Mouse (Mus musculus): ENCODE results near the gene Ccnyl1.

Ccnyl1 gene

DNA sequence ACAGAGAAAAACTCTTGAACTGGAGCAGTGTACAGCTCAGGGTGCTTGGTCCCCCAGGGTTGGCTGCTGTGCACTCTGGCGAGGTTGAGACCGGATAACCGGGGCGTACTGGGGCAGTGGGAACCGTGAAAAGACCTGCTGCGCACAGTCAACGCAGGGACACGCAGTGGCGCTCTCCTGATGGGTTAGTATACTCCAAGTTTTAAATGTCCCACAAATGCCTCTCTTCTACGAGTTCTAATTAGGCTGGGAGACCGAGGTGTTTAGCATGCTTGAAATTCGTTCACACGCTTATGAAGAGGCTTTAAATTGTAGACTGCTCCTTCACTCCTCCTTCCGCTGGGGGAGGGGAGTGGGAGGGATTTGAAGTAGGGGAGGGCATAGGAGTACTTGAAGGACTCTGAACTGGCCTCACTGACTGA is 48.4 kb downstream of the Ccnyl1 start:
- DNase-seq: peak; percentile 43 to 50

GRCm38 (mm10) chr1:64742741-64743408 is 52.6 kb downstream of the Ccnyl1 start:
- no peak for DNase-seq

DNA sequence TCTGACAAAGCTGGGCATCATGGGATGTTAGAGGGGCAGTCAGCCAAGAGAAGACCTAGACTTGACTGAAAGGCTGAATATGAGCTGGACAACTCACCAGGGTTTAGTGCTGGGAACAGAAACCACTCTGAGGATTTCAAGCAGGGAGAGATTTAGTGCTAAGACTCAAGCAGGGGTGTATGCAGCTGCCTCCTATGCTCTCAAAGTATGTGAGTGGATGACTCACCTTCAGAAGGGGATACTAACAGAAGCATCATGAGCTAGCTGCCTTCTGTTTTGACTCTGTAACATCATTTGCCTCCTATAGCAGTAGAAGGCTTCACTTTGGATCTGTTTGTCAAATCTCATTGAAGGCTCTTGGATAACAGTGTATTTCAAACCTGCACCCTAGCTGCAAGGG is 54.4 kb downstream of the Ccnyl1 start:
- DNase-seq: no peak

- no peak for DNase-seq
Measured at GRCm38 (mm10) chr1:64753109-64753508, 62.9 kb downstream of the Ccnyl1 start.

- DNase-seq: no peak
Measured at GRCm38 (mm10) chr1:64753668-64754067, 63.4 kb downstream of the Ccnyl1 start.

DNA sequence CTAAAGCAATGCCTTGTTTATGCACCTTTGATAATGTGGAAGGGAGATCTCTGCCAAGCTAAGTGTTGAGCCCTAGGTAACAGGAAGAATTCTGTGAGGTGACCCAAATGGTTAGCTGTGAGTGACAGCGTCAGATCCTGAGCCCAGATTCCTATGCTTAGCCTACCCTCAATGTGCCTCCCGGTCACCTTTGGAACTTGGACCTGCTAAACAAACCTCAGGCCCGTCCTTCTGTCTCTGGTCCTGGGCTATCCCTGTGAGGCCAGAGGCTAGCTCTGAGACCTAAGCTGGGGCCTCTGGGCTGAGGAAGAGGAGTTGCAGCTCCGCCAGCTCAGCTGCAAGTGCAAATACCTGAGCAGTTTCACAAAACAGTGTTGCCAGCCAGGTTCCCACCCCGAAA is 64.4 kb downstream of the Ccnyl1 start:
- DNase-seq: no peak

DNA sequence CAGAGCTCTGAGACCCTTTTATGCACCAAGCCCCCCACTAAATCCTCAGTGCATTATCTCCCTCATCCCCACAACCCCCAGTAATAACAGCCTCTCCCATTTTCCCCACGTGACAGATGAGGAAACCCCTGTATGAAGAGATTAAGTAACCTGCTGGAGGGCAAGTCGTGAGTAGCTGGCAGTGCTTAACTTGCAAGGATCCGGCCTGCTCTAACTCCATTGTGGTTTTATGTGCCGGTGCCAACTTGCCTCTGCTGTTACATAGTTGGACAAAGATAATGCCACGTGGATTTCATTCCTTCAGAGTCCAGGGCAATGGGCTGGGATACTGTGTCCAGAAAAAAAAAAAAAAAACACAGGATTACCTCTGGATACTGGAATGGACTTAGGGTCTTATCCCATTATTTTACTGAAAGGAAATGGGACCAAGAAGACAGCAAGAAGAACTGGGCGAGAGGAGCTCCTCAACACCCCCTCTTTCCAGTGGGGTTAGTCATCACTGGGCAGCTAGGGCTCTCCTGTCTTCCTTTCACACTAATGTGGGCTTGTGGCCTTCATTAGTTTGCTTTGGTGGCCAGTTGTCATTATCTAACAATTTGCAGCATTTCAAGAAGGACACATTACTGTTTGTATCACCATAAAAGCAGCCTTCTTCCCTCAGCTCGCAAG is 65.8 kb downstream of the Ccnyl1 start:
- no peak for DNase-seq

DNA sequence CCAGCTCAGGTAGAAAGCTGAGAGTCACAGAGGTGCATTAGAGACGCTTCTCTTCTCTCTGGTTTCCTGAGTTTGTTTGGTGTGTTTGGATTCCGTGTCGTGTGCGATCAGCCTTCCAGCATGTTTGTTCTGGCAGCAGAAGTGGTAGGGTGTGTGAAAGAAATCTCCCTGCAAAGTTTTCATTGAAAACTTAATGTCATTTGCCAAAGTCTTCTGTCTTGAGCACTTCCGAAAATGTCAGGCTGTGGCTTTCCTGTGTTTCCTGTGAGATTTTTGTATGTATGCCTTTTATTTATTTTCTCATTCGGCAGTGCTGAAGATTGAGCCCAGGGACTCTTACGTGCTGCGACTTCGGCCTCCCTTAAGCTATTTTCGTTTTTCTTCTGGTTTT is 66.4 kb downstream of the Ccnyl1 start:
- DNase-seq: no peak

DNA sequence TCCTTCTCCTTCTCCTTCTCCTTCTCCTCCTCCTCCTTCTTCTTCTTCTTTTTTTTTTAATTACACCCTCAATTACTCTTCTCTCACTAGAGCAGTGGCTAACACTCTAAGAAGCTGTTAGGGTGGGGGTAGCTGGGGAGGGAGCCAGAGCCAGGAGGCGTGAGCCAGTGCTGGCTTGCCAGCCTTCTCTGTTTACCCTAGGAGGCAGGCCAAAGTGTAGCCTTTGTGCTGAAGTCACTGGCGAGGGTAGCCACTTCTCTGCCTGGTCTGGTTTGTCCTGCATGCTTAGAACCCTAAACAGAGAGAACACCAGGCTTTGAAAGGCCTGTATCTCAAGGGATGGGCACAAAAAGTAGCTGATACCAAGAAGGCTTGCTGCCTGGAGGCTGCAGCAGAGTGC is 67.0 kb downstream of the Ccnyl1 start:
- DNase-seq: no peak

- no peak for DNase-seq
Measured at GRCm38 (mm10) chr1:64757766-64758165, 67.5 kb downstream of the Ccnyl1 start.

GRCm38 (mm10) chr1:64761646-64762045 is 71.4 kb downstream of the Ccnyl1 start:
- DNase-seq: no peak

- DNase-seq: no peak
Measured at GRCm38 (mm10) chr1:64770169-64770568, 79.9 kb downstream of the Ccnyl1 start.

GRCm38 (mm10) chr1:64773305-64773704 is 83.0 kb downstream of the Ccnyl1 start:
- DNase-seq: no peak

Data from B cell, adult 2 months (primary cell).